Mouse (Mus musculus) left cerebral cortex, adult 11 months (tissue): ENCODE measurements at regions not wholly inside any gene's neighbourhood (a gene's known extent, or its start where the extent isn't known, plus 50 kb on each side); places are given as distances from the start of the nearest gene placed in this dataset.

Experiments
- DNase-seq: peaks from one replicate; pipeline ENCODE4 v3.0.0; 2022; ENCODE audit warnings: low spot score

DNA sequence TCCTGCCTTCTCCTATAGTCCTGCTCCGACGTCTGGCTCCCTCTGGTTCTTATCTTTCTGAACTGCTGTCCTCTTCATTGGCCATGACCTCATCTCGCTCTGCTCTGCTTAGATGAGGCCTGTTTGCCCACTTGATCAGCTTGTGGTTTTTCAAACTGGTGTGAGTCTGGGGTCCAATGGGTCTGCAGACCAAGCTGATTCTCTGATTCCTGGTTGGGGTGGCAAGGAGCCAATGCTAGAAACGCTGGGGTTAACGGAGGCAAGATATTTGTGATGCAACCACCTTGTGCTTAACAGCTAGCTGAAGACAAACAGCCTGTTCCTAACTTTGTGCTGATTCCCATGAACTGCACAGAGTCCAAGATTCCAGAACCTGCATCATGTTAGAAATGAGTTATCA is 192.0 kb upstream of the Bcl6 start:
- DNase-seq: no peak

DNA sequence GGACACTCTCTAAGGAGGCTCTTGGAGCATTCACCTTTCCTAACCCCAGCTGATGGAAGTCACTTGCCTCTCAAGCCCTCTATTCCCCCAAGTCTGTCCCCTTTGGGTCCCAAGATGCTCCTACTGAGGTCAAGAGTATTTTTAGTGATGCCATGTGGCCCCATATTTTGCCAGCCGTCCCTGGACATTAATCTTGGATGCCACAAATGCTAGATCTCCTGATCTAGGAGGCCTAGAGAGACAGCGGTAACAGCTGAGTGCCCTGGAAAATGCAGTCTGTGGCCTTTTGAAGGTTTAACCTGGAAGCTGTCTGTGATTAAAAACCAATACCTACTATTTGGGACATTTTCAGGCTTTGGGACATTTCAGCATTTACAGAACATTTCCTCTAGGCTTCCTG is 188.9 kb upstream of the Bcl6 start:
- DNase-seq: no peak

DNA sequence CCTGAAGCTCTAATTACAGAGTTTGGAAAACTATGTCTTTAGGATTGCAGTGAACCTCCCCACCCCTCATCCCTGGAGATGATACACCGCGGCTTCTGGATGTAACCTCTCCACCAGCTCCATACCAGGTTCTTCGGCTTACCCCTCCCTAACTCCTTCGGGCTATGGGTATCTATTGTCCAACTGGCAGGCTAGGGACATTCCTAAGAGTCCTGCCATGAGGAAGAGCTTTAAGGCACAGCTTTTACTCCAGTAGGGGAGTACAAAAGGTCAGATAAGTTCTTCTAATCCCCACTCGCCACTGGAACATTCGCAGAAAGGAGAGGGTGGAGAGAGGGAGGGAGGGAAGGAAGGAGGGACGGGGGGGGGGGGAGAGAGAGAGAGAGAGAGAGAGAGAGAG is 188.5 kb upstream of the Bcl6 start:
- DNase-seq: no peak

DNA sequence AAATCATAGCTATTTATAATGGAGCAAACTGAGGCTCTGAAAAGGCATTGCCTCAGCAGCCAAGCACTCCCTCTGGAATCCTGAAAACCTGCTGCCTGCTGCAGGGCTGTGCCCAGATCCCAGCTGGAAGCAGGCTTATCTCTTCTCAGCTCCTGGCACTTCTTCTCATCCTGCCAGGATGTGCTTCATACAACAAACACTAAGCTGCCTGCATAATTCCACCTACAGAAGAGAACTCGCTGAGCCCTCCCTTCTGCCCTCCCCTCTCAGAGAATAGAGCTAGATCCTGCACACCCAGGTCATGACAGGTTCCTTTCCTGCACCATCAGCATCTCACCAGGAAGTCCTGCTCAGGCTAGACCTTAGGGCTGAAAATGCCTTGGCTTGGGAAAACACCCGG is 187.4 kb upstream of the Bcl6 start:
- DNase-seq: peak; percentile 44

DNA sequence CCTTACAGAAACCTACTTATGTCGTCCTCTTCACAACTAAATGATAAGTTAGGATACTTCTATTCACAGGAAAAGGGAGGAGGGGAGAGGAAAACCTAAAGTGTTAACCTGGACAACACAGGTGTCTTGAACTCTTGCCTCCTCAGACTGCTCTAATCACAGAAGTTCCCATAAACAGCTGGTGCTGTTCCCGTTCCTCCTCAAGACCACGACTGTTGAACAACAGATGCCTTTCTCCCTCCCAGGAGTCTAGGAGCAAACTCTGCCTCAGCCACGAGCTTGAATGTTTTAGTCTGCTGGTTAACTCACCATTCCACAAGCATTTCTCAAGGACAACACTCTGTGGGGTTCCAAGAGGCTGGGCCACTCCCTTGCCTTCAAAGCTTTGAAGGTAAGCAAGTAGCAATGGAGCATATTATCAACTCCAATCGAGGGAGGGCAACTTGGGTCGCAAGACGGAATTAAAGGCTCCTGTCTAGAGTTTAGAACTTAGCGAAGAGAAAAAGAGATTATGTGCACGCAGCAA is 186.6 kb upstream of the Bcl6 start:
- DNase-seq: no peak

DNA sequence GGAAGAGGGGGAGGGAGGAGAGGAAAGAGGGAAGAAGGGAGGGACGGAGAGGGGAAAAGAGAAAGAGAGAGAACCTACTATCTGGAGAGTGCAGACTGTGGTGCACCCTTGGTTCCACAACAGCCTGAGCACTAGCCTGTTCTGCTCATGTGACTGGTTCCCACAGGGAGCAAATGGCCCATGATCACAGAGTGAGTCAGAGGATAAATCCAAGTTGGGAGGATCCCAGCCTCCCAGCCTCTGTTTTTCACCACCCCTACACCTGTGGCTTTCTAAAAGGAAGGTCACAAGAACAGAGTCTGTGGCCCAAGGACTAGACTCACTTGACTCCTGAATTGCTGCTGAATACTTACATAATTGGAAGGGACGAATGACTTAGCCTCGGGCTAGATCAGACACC is 185.9 kb upstream of the Bcl6 start:
- DNase-seq: no peak

DNA sequence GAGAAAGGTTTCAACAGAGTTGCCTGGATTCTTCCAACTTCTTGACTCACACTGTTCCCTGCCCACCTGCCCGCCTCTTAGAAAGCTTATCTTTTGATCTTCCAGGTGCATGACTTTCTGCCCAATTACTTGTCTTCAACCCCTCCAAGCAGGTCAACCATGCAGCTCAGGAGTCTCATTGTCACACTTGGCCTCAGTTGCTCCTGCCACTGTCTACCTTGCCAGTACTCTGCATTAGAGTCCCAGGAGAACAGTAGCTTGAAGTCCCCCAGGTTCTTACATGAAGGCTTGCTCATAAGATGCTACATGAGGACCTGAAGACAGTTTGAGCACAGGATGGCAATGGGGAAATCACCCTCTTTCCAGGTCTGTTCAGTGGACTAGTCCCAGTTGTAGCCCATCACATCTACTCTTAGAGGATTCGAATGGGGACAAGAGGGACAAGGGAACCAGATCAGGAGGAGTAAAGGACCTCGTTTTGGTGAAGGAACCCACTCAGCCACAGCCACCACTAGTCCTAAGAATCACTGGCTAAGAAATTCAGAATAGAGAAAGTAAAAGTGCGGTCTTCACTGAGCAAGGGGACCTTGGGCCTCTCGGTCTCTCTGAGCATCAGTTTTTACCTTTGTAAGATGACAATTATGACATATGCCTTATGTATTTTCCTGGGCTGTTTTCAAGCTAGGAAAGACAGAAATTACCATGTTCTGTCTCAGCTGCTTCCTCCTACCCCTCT is 185.3 kb upstream of the Bcl6 start:
- no peak for DNase-seq

DNA sequence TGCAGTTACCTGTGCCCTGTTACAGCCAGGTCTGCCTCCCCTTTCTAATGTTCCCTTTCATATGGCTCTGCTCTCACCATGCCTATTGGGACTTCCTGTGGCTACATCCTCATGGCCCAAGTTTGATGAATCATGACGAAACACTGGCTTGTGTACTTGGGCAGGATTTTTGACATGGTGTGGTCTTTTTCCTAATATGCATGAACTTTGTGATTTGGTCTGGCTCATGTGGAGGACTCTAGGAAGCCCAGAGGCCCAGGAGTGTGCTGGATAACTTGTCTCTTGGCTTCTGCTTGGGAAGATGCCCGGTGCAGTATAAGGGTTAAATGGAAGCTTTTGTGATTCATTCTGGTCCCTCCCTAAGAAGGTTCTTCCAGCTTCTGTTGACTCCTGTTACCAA is 184.0 kb upstream of the Bcl6 start:
- DNase-seq: no peak

DNA sequence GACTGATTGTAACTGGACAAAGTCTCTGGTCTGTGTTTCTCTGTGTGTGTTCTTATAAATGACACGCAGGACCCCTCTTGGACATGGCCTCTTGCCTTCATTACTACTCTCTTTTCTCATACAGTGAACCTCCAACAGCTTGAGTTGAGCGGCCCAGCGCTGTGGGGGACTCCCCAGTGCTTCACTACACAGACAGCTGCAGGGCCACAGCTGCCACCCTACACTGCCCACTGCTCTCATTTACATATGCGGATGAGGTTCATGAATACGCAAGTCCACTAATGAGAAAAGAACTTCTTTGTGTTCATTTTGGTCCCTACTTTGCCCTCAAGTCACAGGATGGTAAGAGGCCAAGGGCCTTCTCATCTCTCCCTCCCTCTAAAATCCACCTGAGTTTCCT is 183.4 kb upstream of the Bcl6 start:
- DNase-seq: no peak

DNA sequence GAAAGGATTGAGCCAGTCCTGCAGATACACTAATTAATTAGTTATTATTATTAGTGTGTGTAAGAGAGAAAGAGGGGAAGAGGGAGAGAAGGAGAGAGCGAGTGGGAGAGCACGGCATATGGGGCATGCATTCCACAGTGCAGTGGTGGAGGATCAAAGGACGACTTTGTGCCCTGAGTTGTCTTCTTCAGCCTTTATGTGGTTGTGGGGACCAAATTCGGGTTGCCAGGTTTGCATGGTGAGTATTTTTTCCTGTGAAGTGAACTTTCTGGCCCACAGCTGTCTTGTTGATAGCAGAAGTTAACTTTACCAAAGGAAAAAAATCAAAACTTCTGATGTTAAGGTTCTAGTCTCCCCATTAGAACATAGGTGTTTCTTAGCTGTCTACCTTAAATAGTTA is 182.5 kb upstream of the Bcl6 start:
- no peak for DNase-seq

DNA sequence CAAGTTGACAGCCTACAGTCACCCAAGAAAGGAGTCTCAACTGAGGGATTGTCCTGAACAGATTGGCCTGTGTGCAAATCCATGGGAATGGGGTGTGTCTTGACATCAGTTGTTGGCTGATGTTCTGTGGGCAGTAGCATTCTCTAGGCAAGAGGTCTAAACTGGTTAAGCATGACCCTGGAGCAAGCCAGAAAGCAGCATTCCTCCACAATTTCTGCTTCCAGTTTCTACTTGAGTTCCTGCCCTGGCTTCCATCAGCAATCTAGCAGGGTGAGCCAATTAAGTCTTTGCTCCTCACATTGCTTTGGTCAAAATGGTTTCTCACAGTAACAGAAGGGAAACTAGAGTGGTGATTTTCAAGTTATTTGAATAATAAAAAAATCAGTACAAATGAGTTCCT is 177.8 kb upstream of the Bcl6 start:
- no peak for DNase-seq

DNA sequence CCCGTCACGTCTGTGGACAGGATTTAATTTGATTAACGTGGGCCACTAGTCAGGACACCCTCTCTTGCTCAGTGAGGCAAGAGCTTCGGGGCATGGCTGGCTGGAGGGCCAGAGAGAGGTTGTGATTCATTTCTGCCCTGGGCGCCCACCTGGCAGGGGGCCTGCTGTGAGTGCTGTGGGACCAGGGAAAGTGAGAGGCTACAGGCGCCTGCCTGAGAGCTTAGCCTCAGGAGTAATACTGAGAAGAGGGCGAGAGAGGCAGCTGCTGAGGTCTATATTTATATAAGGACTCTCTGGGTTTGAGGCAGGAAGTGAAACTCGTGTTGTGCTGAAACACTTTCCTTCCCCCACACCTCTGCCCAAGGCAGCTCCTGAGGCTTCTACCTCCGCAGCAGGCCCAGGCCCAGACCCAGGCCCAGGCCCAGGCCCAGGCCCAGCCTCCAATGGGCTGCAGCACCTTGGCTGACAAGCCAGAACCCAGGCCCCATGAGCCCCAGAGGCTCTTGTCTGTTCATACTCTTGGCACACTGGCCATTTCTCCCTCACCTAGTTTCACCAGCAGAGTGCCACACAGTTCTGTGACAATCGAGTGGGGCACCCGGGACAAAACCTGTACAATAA is 176.9 kb upstream of the Bcl6 start:
- no peak for DNase-seq

DNA sequence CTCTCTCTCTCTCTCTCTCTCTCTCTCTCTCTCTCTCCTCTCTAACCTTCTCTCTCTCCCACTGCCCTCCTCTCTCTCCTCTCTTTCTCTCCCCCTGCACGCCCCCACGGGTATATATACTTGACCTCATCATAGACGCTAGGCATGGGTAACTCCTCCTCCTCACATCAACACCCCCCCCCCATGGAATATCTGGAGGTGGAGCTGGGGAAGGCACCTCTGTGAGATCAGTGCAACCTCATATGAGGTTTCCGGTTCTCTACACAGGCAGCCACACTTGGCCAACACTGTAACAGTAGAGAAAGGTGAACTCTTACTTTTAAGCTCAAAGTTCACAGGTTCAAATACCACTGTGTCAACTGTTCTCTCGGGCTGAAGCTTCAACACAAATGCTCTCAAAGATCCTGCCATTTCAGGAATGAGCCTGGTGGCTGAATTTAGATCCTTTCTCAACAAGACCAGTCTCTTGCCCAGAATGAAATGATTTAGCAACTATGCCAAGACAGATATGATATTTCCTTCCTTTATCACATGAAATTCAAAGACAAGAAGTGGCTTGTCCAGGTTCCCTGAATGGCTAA is 172.1 kb upstream of the Bcl6 start:
- DNase-seq: no peak

DNA sequence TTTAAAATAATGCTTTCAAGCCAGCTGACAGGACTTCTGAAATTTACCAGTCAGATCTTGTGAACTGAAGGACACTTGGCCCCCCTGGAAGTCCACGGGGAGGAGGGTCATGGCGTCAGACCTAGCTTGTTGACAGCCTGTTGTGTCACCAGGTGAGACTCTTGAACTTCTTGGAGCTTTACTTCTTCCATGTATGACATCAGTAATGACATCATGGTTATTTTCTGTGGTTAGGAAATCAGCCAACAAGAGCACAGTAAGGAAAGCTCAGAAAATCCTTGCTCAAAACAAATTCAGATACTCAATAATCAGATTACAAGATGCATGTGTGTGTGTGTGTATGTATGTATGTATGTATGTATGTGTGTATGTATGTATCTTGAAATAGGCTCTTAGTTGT is 170.7 kb upstream of the Bcl6 start:
- no peak for DNase-seq

DNA sequence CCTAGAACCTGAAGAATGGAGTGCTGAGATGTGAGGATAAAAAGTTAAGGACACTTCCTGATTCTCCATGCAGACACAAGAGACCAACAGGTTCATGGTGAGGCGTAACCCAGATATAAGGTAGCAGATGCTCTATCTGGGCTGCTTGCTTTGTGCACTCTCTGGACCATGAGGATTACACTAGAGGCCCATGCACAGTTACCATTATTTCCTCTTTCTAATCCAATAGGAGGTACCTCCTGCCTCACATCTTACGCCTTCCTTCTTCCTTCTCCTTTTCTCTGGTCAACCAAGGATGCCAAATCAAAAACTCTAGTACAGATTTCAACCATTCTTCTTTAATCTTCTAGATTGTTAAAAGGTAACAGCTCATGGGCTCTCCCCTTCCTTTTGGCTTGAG is 169.1 kb upstream of the Bcl6 start:
- DNase-seq: no peak

DNA sequence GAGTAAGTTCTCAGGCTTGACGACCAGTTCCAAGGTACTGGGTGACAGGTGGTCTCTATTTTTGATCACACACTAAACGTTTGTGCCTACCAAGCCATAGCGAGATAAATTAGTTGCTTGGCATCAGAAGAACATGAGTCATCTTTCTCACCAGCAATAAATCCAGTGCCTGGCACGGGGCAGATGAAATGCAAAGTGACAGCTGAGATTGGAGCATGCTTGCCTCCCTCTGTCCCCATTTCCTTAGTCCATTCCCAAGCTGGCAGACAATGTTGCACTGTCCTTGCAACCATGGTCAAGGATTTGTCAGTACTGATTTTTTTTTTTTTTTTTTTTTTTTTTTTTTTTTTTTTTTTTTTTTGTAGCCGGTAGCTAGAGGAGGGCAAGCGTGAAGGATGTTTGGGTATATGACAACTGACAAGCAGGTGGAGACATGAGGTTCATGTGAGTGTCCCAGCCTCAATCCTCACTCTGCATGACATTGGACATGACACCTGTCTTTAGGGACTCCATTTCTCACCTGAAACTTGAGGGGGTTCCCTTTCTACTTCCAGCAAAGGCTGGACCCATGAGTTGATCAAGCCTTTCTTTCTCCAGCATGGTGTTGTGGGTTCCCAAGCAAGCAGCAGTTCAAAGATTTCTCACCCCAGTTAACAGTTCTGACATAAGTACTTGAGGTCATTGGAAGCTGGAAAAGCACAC is 168.2 kb upstream of the Bcl6 start:
- peak; percentile 7 for DNase-seq

DNA sequence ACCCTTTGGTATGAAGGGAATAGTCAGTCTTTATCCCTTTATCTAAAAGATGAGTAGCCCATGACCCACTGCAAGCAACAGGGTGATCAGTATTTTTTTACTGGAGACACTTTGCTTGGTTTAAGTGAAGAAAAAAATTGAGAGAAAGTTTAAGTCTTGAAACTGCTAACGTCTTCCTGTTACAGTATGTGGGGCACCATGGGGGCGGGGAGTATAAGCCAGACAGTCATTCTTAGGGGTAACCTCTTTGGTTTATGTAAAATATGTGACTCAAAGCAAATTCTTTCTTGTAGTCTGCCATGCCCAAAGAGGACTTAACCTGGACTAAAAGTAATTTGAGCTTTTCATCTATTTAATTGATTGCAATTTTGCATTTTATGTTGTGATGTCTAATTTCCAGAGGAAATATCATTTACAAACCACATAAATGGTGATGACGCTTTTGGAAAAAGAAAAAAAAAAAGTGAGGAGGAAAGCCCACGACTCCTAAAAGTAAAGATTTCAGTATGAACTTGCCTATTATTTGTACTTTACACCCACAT is 166.2 kb upstream of the Bcl6 start:
- DNase-seq: no peak

DNA sequence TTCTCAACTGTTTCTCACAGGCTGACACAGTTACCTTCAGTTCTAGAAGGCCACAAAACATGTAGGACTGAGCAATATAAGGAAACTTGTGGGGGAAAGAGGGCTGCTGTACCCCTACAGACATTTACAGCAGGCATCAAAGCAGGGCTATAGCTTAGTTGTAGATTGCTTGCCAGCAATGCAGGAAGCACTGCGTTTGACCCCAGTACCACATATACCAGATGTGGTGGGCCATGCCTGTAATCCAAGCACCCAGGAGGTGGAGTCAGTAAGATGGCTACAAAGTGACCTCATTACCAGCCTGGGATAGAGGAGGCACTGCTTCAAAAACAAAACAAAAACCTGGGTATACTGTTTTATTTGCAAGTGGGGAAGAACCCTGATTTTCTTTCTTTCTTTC is 165.3 kb upstream of the Bcl6 start:
- no peak for DNase-seq

DNA sequence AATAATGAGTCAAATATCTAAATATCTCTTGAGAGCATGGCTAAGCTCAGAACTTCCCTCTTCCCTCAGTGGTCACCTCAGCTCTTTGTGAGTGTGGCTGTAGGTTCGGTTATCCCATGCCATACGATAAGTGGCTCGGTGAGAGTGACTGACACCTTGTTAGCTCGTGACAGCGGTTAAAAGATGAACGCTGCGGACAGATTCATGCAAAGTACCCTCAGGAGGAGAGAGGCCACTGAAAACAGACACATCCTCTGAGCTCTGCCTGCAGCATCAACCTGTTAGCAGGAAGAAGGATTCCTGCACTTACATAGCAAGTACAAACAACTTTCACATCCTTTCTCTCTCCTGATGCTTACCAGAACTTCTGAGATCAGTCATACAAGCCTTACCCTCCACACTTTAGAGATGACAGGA is 163.2 kb upstream of the Bcl6 start:
- no peak for DNase-seq

DNA sequence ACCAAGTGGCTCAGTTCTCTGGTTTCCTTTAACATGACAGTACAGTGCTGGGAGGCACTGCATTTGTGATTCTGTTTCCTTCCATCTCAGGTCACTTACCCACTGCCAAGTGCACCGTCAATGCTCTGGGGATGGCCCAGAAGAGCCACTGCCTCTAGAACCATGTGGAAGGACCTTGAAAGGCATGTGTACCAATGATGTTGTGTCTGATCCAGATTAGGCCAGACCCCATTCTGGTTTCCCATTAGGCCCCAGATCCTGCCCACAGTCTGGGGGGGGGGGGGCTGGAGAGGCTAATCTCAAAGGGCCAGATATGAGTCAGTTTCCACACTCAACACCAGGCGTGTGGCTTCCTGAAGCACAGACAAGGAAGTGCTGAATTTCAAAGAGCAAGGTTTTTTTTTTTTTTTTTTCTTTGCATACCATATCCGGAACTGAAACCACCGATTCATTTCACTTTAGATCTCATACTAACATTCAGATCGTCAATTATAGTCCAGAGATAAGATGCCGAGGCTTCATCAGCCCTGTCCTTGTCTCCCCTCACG is 162.6 kb upstream of the Bcl6 start:
- no peak for DNase-seq

DNA sequence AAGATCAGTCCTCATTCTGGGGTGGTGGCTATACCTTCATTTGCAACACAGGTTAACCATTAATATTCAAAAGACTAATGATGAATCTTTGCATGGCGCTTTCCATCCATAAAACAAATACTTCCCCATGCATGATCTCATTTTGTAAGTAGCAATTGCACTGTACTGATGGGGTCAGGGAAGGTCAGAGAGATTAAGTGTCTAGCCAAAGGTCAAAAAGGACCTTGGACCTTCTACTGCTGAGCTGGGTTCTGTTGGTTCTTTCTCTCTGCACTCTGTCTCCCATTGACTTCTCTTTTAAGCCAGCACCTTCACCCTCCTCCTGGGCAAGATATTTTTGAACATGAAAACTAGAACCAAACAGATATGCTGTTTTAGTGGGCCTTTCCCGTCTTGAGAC is 161.9 kb upstream of the Bcl6 start:
- DNase-seq: no peak

DNA sequence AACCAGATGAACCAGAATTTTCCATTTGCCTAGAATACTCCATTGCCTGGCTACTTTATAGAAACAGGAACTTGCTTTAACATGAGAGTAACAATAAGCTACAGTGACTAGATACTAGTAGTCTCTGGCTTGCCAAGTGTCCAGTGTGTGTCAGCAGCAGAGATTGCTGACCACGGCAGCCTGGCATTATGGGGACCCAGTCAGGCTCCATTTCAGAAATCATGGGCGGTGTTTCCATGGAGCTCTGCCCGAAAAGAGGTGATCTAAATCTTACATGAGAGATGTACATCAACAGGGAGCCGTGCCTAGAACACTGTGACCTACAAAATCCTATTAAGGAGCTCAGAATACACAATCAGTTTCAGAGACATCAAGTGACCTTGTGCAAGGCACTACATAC is 160.8 kb upstream of the Bcl6 start:
- no peak for DNase-seq
